Mouse (Mus musculus) embryonic facial prominence, embryonic 13.5 days (tissue): ENCODE results near the gene Spata7. TPM values are rescaled to one million over a fixed set of nuclear protein-coding genes. Genes with fewer than 3 reads are reported as not detected.

Experiments used
- ATAC-seq: fragments of 200-750 bp; cut with Nextera tagmentation; 2 replicates; pipeline ENCODE4 v1.8.0; 2017; ENCODE audit warnings: low read depth; ENCODE audit not compliant: insufficient number of reproducible peaks, insufficient read depth, low FRiP score, low TSS enrichment
- H3K27ac ChIP-seq: fragments of 300-500 bp; sonication (generic); 2 replicates; pipeline ENCODE4 v1.5.1; 2015; ENCODE audit warnings: moderate library complexity, mild to moderate bottlenecking, inconsistent platforms
- H3K27me3 ChIP-seq: fragments of 300-500 bp; sonication (generic); 2 replicates; pipeline ENCODE4 v1.6.1; 2015; ENCODE audit warnings: mild to moderate bottlenecking, inconsistent platforms
- H3K36me3 ChIP-seq: fragments of 300-500 bp; sonication (generic); 2 replicates; pipeline ENCODE4 v1.6.1; 2015; ENCODE audit warnings: mild to moderate bottlenecking, inconsistent platforms
- H3K4me1 ChIP-seq: fragments of 300-500 bp; sonication (generic); 2 replicates; pipeline ENCODE4 v1.6.1; 2015; ENCODE audit warnings: inconsistent platforms
- H3K4me2 ChIP-seq: fragments of 300-500 bp; sonication (generic); 2 replicates; pipeline ENCODE4 v1.6.1; 2015; ENCODE audit warnings: moderate library complexity, mild to moderate bottlenecking, inconsistent platforms
- H3K4me3 ChIP-seq: fragments of 300-500 bp; sonication (generic); 2 replicates; pipeline ENCODE4 v1.5.1; 2015; ENCODE audit warnings: mild to moderate bottlenecking, inconsistent platforms
- H3K9ac ChIP-seq: fragments of 300-500 bp; sonication (generic); 2 replicates; pipeline ENCODE4 v1.6.1; 2015; ENCODE audit warnings: mild to moderate bottlenecking, inconsistent platforms
- H3K9me3 ChIP-seq: fragments of 300-500 bp; sonication (generic); 2 replicates; pipeline ENCODE4 v1.6.1; 2016; ENCODE audit warnings: inconsistent platforms
- WGBS: fragments of 180-500 bp; shearing (Covaris S2); methylation state at CpG from one replicate; pipeline ENCODE4 v1.1.7; 2015; ENCODE audit warnings: mixed read lengths; 5-methylcytosine and 5-hydroxymethylcytosine counted together
- polyA plus RNA-seq: library from polyadenylated mRNA; unstranded; fragments of >200 nt; fragmentation: Nextera tagmentation; extraction: Ambion mirVana; gene quantifications from 2 replicates; pipeline ENCODE4 v1.2.1, GENCODE M21; 2015

Gene Spata7
- 19.7 and 22.6 TPM in 2 replicates for polyA plus RNA-seq

- Histone ChIP-seq H3K36me3 (peaks cover under 1% of the 10 kb centered on the region; the same call in 1 of the 2 replicates), H3K4me3 (peak within 1 kb of the TSS; percentile 85), H3K4me1 (peaks cover 6% of the 10 kb centered on the region), H3K4me2 (peak within 1 kb of the TSS; percentile 74), H3K9ac (peak within 1 kb of the TSS; percentile 82), H3K9me3 (0 out of 2 replicates have a peak, but pooled peaks cover 5% of the 10 kb centered on the region), H3K27me3 (no peaks in the 10 kb centered on the region), H3K27ac (no peak within 1 kb of the TSS)
- ATAC-seq: peak; percentile 84
- WGBS: 3% methylated on average over 32 of the region's 32 CpGs
These were observed at the start of gene Spata7 for GRCm38 (mm10) chr12:98627392-98628259. TSS of gene Spata7 (plus strand) at chr12:98628157.

GRCm38 (mm10) chr12:98585302-98585701 lies 42.7 kb upstream of the Spata7 start:
- ATAC-seq: no peak
- Histone ChIP-seq H3K4me1 (no peaks in the 10 kb centered on the region), H3K4me3 (no peak overlapping the region), H3K36me3 (no peaks in the 10 kb centered on the region), H3K27me3 (peaks cover 2% of the 10 kb centered on the region), H3K9ac (no peak overlapping the region), H3K9me3 (no peaks in the 10 kb centered on the region), H3K27ac (no peak overlapping the region), H3K4me2 (no peak overlapping the region)
- 29% methylated on average over 3 of the region's 3 CpGs for WGBS

GRCm38 (mm10) chr12:98588573-98588972 lies 39.4 kb upstream of the Spata7 start:
- no peaks in the 10 kb centered on the region for H3K9me3 ChIP-seq
- no peaks in the 10 kb centered on the region for H3K36me3 ChIP-seq
- no peaks in the 10 kb centered on the region for H3K4me1 ChIP-seq
- no peak overlapping the region for H3K27ac ChIP-seq
- WGBS: 57% methylated on average over 6 of the region's 6 CpGs
- ATAC-seq: no peak
- no peak overlapping the region for H3K9ac ChIP-seq
- no peak overlapping the region for H3K4me2 ChIP-seq
- no peaks in the 10 kb centered on the region for H3K27me3 ChIP-seq
- H3K4me3 ChIP-seq: no peak overlapping the region

DNA sequence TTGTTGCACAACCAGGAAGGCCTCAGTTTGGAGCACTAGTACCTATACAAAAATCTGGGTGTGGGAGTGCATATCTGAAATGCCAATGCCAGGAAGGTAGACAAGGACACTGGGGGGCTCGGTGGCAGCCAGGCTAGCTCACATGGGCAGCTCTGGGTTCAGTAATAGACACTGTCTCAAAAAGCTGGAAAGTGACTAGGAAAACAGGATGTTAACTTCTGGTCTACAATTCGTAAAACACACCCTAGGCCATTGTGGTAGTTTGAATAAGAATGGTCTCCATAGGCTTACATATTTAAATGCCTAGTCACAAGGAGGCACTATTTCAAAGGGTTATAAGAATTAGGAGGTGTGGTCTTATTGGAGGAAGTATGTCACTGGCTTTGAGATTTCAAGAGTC lies 36.9 kb upstream of the Spata7 start:
- H3K4me2 ChIP-seq: no peak overlapping the region
- no peaks in the 10 kb centered on the region for H3K4me1 ChIP-seq
- H3K4me3 ChIP-seq: no peak overlapping the region
- WGBS: 83% methylated on average over 2 of the region's 2 CpGs
- no peak overlapping the region for H3K9ac ChIP-seq
- no peaks in the 10 kb centered on the region for H3K9me3 ChIP-seq
- no peaks in the 10 kb centered on the region for H3K36me3 ChIP-seq
- no peak for ATAC-seq
- H3K27ac ChIP-seq: no peak overlapping the region
- no peaks in the 10 kb centered on the region for H3K27me3 ChIP-seq

- WGBS: 85% methylated on average over 5 of the region's 5 CpGs
- no peak overlapping the region for H3K4me2 ChIP-seq
- ATAC-seq: no peak
- H3K4me1 ChIP-seq: 0 out of 2 replicates have a peak, but pooled peaks cover 2% of the 10 kb centered on the region
- no peaks in the 10 kb centered on the region for H3K36me3 ChIP-seq
- no peak overlapping the region for H3K27ac ChIP-seq
- peaks cover 3% of the 10 kb centered on the region; the same call in 1 of the 2 replicates for H3K9me3 ChIP-seq
- no peak overlapping the region for H3K4me3 ChIP-seq
- H3K27me3 ChIP-seq: no peaks in the 10 kb centered on the region
- H3K9ac ChIP-seq: no peak overlapping the region
These were observed 27.1 kb upstream of the Spata7 start for GRCm38 (mm10) chr12:98600861-98601260.

DNA sequence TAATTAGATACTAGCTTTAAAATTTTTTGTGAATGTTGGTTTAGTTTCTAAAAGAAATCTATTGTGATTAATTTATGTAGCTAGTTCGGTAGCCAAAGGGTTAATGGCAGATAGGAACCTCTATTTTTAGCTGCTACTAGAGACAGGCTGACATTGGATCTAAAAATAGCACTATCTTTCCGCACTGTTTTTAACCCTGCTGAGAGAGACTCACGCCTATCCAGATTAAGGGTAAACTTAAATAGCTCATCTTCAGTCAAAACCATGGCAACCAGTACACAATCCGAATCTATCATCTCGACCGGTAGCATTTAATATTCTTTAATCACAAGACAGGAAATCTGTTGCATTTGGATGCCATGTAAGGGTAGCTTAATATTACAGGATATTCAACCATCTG lies 25.8 kb upstream of the Spata7 start:
- Histone ChIP-seq H3K9me3 (peaks cover 3% of the 10 kb centered on the region; the same call in 1 of the 2 replicates), H3K4me1 (0 out of 2 replicates have a peak, but pooled peaks cover 2% of the 10 kb centered on the region), H3K4me2 (no peak overlapping the region), H3K36me3 (no peaks in the 10 kb centered on the region), H3K27me3 (no peaks in the 10 kb centered on the region), H3K27ac (no peak overlapping the region), H3K4me3 (no peak overlapping the region), H3K9ac (no peak overlapping the region)
- ATAC-seq: no peak
- WGBS: 27% methylated on average over 6 of the region's 6 CpGs

GRCm38 (mm10) chr12:98605264-98605663 lies 22.7 kb upstream of the Spata7 start:
- H3K4me3 ChIP-seq: no peak overlapping the region
- no peaks in the 10 kb centered on the region for H3K36me3 ChIP-seq
- H3K27ac ChIP-seq: no peak overlapping the region
- H3K27me3 ChIP-seq: no peaks in the 10 kb centered on the region
- no peaks in the 10 kb centered on the region for H3K9me3 ChIP-seq
- H3K4me2 ChIP-seq: no peak overlapping the region
- 83% methylated on average over 1 of the region's 1 CpGs for WGBS
- H3K9ac ChIP-seq: no peak overlapping the region
- no peak for ATAC-seq
- H3K4me1 ChIP-seq: 0 out of 2 replicates have a peak, but pooled peaks cover 2% of the 10 kb centered on the region

DNA sequence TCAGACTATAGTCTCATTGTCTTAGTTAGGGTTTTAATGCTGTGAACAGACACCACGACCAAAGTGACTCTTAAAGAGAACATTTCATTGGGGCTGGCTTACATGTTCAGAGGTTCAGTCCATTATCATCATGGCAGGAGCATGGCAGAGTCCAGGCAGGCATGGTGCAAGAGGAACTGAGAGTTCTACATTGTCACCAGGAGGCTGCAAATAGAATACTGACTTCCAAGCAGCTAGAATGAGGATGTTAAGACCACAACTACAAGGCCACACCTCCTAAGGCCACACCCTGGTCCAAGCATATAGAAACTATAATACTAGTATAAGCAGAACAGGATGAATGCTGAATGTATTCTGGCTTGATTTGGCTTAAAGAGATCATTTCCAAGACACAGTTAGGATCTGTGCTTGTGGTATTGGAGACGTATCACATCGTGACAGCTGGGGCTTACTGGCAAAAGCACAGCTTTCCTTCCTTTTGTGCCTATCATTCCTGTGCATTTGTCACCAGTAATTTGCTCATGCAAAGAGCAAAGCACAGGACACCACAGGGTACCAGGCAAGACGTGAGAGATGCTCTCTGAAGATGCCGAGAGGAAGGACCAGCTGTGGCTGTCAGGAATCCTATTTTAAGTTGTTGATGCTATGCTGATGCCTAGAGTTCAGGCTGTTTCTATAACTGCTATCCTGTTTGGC lies 21.2 kb upstream of the Spata7 start:
- ATAC-seq: no peak
- no peak overlapping the region for H3K4me2 ChIP-seq
- no peak overlapping the region for H3K4me3 ChIP-seq
- no peaks in the 10 kb centered on the region for H3K27me3 ChIP-seq
- no peaks in the 10 kb centered on the region for H3K9me3 ChIP-seq
- H3K27ac ChIP-seq: no peak overlapping the region
- WGBS: 74% methylated on average over 5 of the region's 5 CpGs
- H3K4me1 ChIP-seq: 0 out of 2 replicates have a peak, but pooled peaks cover 2% of the 10 kb centered on the region
- no peak overlapping the region for H3K9ac ChIP-seq
- no peaks in the 10 kb centered on the region for H3K36me3 ChIP-seq

GRCm38 (mm10) chr12:98610341-98610740 lies 17.6 kb upstream of the Spata7 start:
- 73% methylated on average over 3 of the region's 3 CpGs for WGBS
- no peak overlapping the region for H3K4me2 ChIP-seq
- H3K4me1 ChIP-seq: no peaks in the 10 kb centered on the region; the same call in 1 of the 2 replicates

GRCm38 (mm10) chr12:98614910-98615508 lies 12.9 kb upstream of the Spata7 start:
- Histone ChIP-seq H3K9ac (no peak overlapping the region), H3K4me3 (no peak overlapping the region), H3K4me1 (no peaks in the 10 kb centered on the region; the same call in 1 of the 2 replicates), H3K27me3 (no peaks in the 10 kb centered on the region), H3K9me3 (no peaks in the 10 kb centered on the region), H3K4me2 (no peak overlapping the region), H3K36me3 (no peaks in the 10 kb centered on the region), H3K27ac (no peak overlapping the region)
- 66% methylated on average over 3 of the region's 3 CpGs for WGBS
- ATAC-seq: no peak

More at GRCm38 (mm10) chr12:98610341-98610740, 17.6 kb upstream of the Spata7 start:
- no peak overlapping the region for H3K27ac ChIP-seq
- no peak overlapping the region for H3K9ac ChIP-seq
- no peaks in the 10 kb centered on the region for H3K36me3 ChIP-seq
- ATAC-seq: no peak
- H3K27me3 ChIP-seq: no peaks in the 10 kb centered on the region
- no peaks in the 10 kb centered on the region for H3K9me3 ChIP-seq
- H3K4me3 ChIP-seq: no peak overlapping the region

GRCm38 (mm10) chr12:98615746-98616145 lies 12.2 kb upstream of the Spata7 start:
- Histone ChIP-seq H3K27me3 (no peaks in the 10 kb centered on the region), H3K27ac (no peak overlapping the region), H3K9me3 (no peaks in the 10 kb centered on the region), H3K9ac (no peak overlapping the region), H3K4me1 (no peaks in the 10 kb centered on the region; the same call in 1 of the 2 replicates), H3K4me3 (no peak overlapping the region), H3K4me2 (no peak overlapping the region), H3K36me3 (no peaks in the 10 kb centered on the region)
- WGBS: 44% methylated on average over 5 of the region's 5 CpGs
- ATAC-seq: no peak
